Mouse (Mus musculus): ENCODE results near the gene Rassf2.

GRCm38 (mm10) chr2:131954835-131955234 is 75.2 kb downstream of the Rassf2 start:
- TF ChIP-seq CTCF (IDR thresholded peaks at IDR 0.05; ENCODE audit: borderline replicate concordance, control insufficient read depth, extremely low read depth, insufficient read depth, low read length, poor library complexity) (no peak), POLR2A (IDR thresholded peaks at IDR 0.05; ENCODE audit: control insufficient read depth, extremely low read depth, insufficient read depth, low read length, poor library complexity) (no peak)
